Mouse (Mus musculus): Measurements from ENCODE around the gene Tspan11.

DNA sequence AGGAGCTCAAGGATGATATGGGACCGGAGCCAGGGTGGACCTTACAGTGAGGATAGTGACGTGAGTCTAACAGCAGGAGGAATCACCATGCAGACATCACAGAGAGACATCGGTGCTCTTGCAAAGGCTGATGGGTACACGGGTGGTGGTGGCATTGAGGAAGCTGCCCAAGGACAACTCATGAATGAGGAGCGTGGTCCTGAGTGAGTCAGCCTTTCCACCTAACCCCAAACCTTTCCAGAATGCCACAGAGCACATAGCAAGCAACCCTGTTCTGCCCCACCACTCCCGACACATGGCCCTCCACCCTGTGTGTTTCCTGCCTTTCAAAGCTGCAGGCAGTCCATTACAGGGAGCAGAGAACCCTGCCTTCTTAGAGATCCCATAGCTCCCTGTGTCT is 32.1 kb downstream of the Tspan11 start:
- no peak for TF ChIP-seq POLR2A (IDR thresholded peaks at IDR 0.05; ENCODE audit: borderline replicate concordance, control insufficient read depth, low read depth, low read length)
- no peak for TF ChIP-seq CTCF (IDR thresholded peaks at IDR 0.05; ENCODE audit: control insufficient read depth, insufficient read depth, low read length)

Data from bone marrow, adult 2 months (tissue).